Mouse (Mus musculus) adipose tissue, adult 10 weeks (tissue): ENCODE measurements around the gene Pdzph1. TPM values are rescaled to one million over a fixed set of nuclear protein-coding genes. Genes with fewer than 3 reads are reported as not detected.

Experiments
- polyA plus RNA-seq: library from polyadenylated mRNA; stranded (reverse); fragments of 350-450 nt; fragmentation: Illumina TruSeq; extraction: RNeasy Lipid Tissue Mini Kit (QIAGEN cat#74804); gene quantifications from one replicate; pipeline ENCODE4 v1.2.3, GENCODE M21; 2014; ENCODE audit warnings: low read depth, low replicate concordance

Pdzph1 gene
- 2.5 TPM for polyA plus RNA-seq

DNA sequence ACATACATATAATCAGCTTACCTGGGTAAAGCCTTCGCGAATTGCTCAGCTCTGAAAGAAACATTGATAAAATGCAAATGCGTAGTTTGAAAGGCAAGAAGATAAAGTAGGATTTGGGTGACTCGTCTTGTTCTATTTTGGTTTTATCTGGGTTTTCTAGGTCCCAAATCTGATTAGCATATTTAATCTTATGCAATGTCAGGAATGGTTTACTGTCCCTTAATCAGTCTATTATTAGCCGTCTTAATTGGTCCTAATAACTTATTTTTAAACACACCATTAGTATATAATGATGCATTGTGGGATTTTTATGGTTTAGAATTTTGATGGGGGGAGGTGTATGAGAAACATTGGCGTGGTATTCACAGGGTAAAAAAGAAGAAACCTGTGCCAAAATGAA, at the start of gene Pdzph1:
Pdzph1 (minus strand) TSS at position 101 of the 400 bp plus-strand sequence.

DNA sequence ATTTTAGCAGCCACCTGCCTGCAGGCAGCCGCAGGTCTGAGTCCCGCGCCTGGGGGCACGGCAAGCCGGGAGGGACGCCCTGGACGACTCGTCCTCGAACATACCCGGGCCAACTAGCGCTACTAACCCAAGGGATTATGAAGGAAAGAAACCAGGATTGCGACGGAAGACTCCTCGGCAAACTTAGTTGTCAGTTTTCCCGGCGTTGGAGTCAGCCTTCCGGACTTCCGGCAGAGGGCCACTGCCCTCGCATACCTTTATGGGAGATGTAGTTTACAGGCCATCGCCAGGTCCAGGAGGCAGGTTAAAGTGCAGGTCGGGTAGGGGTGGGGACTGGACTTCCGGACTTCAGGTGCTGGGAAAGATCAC, 21.9 kb upstream of the Pdzph1 start, which contains the start of gene Nudt12:
Nudt12 (minus strand) TSS at position 282 of the 369 bp plus-strand sequence.

Other genes starting within 250 kb of the Pdzph1 start
- gene Nudt12, start 22.0 kb upstream of the Pdzph1 start, polyA plus RNA-seq, result 14.9 TPM